Mouse (Mus musculus): ENCODE results near the gene Il6st. TPM values are rescaled to one million over a fixed set of nuclear protein-coding genes. Genes with fewer than 3 reads are reported as not detected.

The Il6st gene
- 28.4 and 32.3 TPM in 2 replicates for polyA plus RNA-seq (2014; fragmentation: Nextera tagmentation; extraction: Ambion mirVana)

DNA sequence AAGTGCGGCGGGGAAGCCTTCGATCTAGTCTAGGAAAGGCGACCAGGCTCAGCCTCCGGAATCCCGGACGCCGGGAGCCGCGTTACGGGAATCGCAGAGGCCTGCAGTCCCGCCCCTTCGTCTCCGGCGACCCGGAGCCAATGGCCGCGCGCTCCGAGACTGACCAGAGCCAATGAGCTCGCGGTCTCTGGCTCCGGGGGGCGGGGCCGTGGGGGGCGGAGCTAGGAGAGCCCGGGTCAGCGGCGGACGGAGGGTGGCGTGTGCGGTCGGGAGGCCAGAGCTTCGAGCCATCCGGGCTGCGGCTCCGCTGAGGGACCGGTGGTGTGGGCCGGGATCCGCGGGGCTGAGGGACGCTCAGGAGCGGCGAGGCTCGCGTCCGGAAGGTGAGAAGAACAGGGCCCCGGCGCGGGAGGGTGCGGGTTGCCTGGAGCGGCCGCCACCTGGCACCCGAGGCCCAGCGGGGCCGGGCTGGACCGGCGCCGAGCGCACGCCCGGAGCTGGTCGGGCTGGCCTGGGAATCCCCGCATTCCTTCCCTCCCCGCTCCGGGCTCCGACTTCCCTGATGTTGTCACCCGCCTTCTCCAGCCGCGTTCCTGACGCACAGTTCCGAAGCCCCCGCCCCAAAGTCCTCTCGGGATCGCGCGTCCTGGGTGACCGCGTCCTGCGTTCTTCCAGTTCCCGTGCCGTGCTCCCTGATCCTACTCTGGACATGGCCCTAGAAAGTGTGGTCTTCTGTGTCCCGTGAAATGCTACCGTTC, at the start of gene Il6st:
Il6st (plus strand) TSS at position 203 of the 758 bp plus-strand sequence.
- under 1% methylated on average over 69 of the region's 85 CpGs for WGBS
- H3K4me1 ChIP-seq (ENCODE audit: control insufficient read depth, insufficient read depth, low read length): peaks cover 10% of the 10 kb centered on the region

DNA sequence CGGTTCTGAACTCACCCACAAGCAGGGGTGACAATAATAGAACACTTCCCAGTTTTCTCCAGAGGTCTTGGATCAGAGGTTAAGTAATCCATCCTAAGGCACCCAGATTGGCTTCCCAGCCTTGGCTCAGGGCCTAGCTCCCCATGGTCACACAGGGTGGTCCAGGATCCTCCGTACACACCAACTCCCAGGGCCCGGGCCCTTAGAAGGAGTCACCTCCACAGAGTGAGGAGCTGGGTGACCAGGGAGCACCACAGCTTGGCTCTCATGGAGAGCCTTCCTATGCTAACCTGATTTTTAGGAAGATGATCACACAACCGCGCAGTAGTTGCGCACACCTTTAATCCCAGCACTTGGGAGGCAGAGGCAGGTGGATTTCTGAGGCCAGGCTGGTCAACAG, 48.0 kb upstream of the Il6st start:
- H3K27me3 ChIP-seq (ENCODE audit: control insufficient read depth, insufficient read depth, low read length): no peaks in the 10 kb centered on the region

More for the DNA sequence above, at the start of gene Il6st:
- peak within 1 kb of the TSS; percentile 51 for H3K27ac ChIP-seq (ENCODE audit: low read depth, low read length)
- H3K9me3 ChIP-seq (ENCODE audit: control insufficient read depth, low read length): no peaks in the 10 kb centered on the region
- H3K27me3 ChIP-seq (ENCODE audit: control insufficient read depth, insufficient read depth, low read length): no peaks in the 10 kb centered on the region; the same call in 1 of the 2 replicates
- peak within 1 kb of the TSS; percentile 82 for H3K4me3 ChIP-seq (ENCODE audit: low read depth, low read length)
- ATAC-seq (ENCODE audit: low FRiP score): peak; percentile 100
- peak within 1 kb of the TSS; percentile 79 for H3K4me2 ChIP-seq
- H3K36me3 ChIP-seq (ENCODE audit: control insufficient read depth, insufficient read depth, low read length): no peaks in the 10 kb centered on the region
- peak within 1 kb of the TSS; percentile 88 for H3K9ac ChIP-seq (ENCODE audit: low read length)
- DNase-seq (ENCODE audit: low spot score, missing footprints): peak; percentile 100

DNA sequence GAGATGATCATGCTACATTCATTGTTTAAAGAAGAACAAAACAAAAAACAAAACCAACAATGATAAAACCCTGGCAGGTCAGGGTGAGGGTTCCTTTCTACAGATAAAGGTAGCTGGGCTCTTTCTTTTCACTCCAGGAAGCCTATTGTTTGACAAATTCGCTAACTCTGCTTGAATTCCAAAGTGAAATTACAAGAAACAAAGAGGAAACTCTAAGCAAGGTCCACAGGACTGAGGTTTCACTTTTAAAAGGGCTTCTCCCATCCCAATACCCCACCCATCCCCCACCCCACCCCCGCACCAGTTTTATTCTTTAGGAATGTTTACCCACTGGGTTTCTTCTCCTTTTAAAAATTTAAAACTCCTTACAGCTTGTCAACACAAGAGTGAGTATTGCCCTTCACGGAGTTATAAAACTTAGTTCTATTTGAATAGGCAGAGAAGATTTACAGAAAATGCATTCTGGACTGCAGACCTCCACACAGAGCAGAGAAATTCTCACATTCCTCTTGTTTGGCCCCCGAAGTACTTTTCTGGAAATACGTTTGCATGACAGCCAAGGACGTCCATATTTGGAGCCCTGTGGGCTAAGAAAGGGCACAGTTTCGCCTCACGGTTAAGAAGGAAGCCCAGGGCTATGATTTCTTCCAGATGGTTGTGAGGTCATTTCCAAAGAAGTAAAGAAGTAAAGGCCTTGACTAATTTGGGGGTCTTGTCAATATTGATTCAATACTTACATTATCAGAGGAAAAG, 47.3 kb upstream of the Il6st start:
- peak; percentile 89 for DNase-seq (ENCODE audit: low spot score, missing footprints)
- Histone ChIP-seq H3K4me1 (ENCODE audit: control insufficient read depth, insufficient read depth, low read length) (0 out of 2 replicates have a peak, but pooled peaks cover 2% of the 10 kb centered on the region), H3K4me2 (no peak overlapping the region), H3K9ac (ENCODE audit: low read length) (no peak overlapping the region), H3K27me3 (ENCODE audit: control insufficient read depth, insufficient read depth, low read length) (no peaks in the 10 kb centered on the region), H3K27ac (ENCODE audit: low read depth, low read length) (no peak overlapping the region), H3K4me3 (ENCODE audit: low read depth, low read length) (no peak overlapping the region), H3K9me3 (ENCODE audit: control insufficient read depth, low read length) (no peaks in the 10 kb centered on the region), H3K36me3 (ENCODE audit: control insufficient read depth, insufficient read depth, low read length) (no peaks in the 10 kb centered on the region)
- WGBS: 24% methylated on average over 8 of the region's 8 CpGs
- ATAC-seq (ENCODE audit: low FRiP score): no peak

More for the DNA sequence above, 48.0 kb upstream of the Il6st start:
- Histone ChIP-seq H3K9ac (ENCODE audit: low read length) (no peak overlapping the region), H3K4me3 (ENCODE audit: low read depth, low read length) (no peak overlapping the region), H3K4me1 (ENCODE audit: control insufficient read depth, insufficient read depth, low read length) (0 out of 2 replicates have a peak, but pooled peaks cover 2% of the 10 kb centered on the region), H3K9me3 (ENCODE audit: control insufficient read depth, low read length) (no peaks in the 10 kb centered on the region), H3K4me2 (no peak overlapping the region), H3K36me3 (ENCODE audit: control insufficient read depth, insufficient read depth, low read length) (no peaks in the 10 kb centered on the region), H3K27ac (ENCODE audit: low read depth, low read length) (no peak overlapping the region)
- DNase-seq (ENCODE audit: low spot score, missing footprints): no peak
- WGBS: 80% methylated on average over 6 of the region's 6 CpGs
- ATAC-seq (ENCODE audit: low FRiP score): no peak

DNA sequence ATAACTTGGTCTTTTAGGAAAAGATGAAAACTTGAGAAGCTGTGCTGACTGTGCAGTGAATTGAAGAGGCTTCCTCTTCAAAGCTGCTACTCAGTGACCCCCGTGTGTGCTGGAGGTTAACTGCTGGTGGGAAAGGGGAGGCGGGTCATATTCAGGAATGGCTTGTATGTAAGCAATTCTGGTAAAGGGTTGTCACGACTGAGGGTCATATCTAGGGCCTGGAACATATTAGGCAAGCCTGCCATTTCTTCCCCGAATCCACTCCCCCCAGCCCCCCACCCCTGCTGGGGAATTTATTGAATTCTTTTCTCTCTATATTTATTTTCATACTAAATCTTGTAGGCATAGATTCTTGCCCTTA, 46.7 kb upstream of the Il6st start:
- no peaks in the 10 kb centered on the region for H3K36me3 ChIP-seq (ENCODE audit: control insufficient read depth, insufficient read depth, low read length)
- no peak for ATAC-seq (ENCODE audit: low FRiP score)
- no peaks in the 10 kb centered on the region for H3K27me3 ChIP-seq (ENCODE audit: control insufficient read depth, insufficient read depth, low read length)
- 0 out of 2 replicates have a peak, but pooled peaks cover 2% of the 10 kb centered on the region for H3K4me1 ChIP-seq (ENCODE audit: control insufficient read depth, insufficient read depth, low read length)
- H3K4me3 ChIP-seq (ENCODE audit: low read depth, low read length): no peak overlapping the region
- H3K9ac ChIP-seq (ENCODE audit: low read length): no peak overlapping the region
- no peaks in the 10 kb centered on the region for H3K9me3 ChIP-seq (ENCODE audit: control insufficient read depth, low read length)
- H3K4me2 ChIP-seq: no peak overlapping the region
- DNase-seq (ENCODE audit: low spot score, missing footprints): no peak
- H3K27ac ChIP-seq (ENCODE audit: low read depth, low read length): no peak overlapping the region
- 44% methylated on average over 4 of the region's 4 CpGs for WGBS

DNA sequence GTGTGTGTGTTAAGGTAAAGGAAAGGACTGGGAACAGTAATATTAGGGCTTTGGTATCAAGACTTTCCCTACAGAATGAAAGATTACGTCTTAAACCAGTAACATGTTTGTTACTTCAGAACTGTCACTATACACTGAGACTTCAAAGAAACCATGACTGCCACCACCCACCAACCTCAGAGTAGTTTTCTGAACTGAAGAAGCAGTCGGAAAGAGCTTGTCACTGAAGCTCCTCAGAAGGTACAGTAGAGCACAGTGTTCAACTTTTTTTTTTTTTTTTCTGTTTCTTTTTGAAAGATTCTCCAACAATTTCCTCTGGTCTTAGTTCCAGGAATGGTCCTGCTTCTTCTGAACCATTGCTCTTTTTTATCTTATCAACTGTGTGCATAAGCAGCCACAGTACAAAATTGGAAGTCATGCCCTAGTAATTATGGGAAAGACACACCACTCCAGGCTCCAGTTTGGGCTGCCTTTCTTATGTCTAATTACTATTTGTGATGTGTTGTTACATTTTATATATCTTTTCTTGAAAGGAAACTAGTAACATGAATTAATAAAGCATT, 45.9 kb upstream of the Il6st start:
- no peak overlapping the region for H3K27ac ChIP-seq (ENCODE audit: low read depth, low read length)
- 76% methylated on average over 2 of the region's 2 CpGs for WGBS
- no peak overlapping the region for H3K9ac ChIP-seq (ENCODE audit: low read length)
- no peak overlapping the region for H3K4me3 ChIP-seq (ENCODE audit: low read depth, low read length)
- H3K27me3 ChIP-seq (ENCODE audit: control insufficient read depth, insufficient read depth, low read length): no peaks in the 10 kb centered on the region
- 0 out of 2 replicates have a peak, but pooled peaks cover 2% of the 10 kb centered on the region for H3K4me1 ChIP-seq (ENCODE audit: control insufficient read depth, insufficient read depth, low read length)
- no peaks in the 10 kb centered on the region for H3K9me3 ChIP-seq (ENCODE audit: control insufficient read depth, low read length)
- no peaks in the 10 kb centered on the region for H3K36me3 ChIP-seq (ENCODE audit: control insufficient read depth, insufficient read depth, low read length)
- H3K4me2 ChIP-seq: no peak overlapping the region
- DNase-seq (ENCODE audit: low spot score, missing footprints) (peak; percentile 65), ATAC-seq (ENCODE audit: low FRiP score) (no peak)

DNA sequence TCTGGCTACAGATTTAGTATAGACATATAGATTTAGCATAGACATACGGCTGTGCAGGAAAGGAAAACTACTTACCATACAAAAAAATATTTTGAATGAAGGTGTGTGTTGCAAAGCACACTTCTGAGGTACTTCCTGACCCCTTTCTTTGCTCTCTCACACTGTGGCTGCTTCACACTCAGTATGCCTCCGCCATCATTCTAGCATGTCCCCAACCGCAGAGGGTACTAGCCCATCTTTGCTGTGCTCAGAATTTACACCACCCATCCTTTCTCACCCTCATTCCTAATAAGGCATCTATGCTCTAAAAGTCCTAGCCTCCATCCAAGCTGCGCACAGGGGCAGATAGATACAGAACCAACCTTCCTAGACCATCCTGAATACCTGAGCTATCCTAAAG, 45.3 kb upstream of the Il6st start:
- H3K4me3 ChIP-seq (ENCODE audit: low read depth, low read length): no peak overlapping the region
- ATAC-seq (ENCODE audit: low FRiP score) (no peak), DNase-seq (ENCODE audit: low spot score, missing footprints) (peak; percentile 19)
- no peak overlapping the region for H3K4me2 ChIP-seq
- H3K27ac ChIP-seq (ENCODE audit: low read depth, low read length): no peak overlapping the region
- no peaks in the 10 kb centered on the region for H3K27me3 ChIP-seq (ENCODE audit: control insufficient read depth, insufficient read depth, low read length)
- 0 out of 2 replicates have a peak, but pooled peaks cover 2% of the 10 kb centered on the region for H3K4me1 ChIP-seq (ENCODE audit: control insufficient read depth, insufficient read depth, low read length)
- WGBS: 90% methylated on average over 4 of the region's 4 CpGs
- no peaks in the 10 kb centered on the region for H3K9me3 ChIP-seq (ENCODE audit: control insufficient read depth, low read length)
- H3K36me3 ChIP-seq (ENCODE audit: control insufficient read depth, insufficient read depth, low read length): no peaks in the 10 kb centered on the region
- no peak overlapping the region for H3K9ac ChIP-seq (ENCODE audit: low read length)

DNA sequence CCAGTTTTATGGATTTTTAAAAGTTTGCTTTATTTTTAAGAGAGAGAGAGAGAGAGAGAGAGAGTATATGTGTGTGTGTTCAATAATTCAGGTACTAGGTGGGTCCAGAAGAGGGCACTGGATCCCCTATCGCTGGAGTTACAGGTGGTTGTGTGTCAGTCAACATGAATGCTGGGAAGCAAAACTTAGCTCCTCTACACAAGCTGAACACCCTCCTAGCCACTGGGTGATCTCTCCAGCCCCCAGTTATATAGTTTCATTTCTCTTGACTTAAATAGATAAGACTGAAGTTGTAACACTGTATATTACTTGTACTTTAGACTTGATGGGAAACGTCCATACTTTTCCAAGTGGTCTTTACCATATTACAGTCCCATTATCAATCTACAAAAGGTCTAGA, 39.7 kb upstream of the Il6st start:
- no peaks in the 10 kb centered on the region for H3K27me3 ChIP-seq (ENCODE audit: control insufficient read depth, insufficient read depth, low read length)
- no peaks in the 10 kb centered on the region for H3K4me1 ChIP-seq (ENCODE audit: control insufficient read depth, insufficient read depth, low read length)
- no peaks in the 10 kb centered on the region for H3K36me3 ChIP-seq (ENCODE audit: control insufficient read depth, insufficient read depth, low read length)
- 97% methylated on average over 2 of the region's 2 CpGs for WGBS
- ATAC-seq (ENCODE audit: low FRiP score) (no peak), DNase-seq (ENCODE audit: low spot score, missing footprints) (peak; percentile 45)
- H3K4me3 ChIP-seq (ENCODE audit: low read depth, low read length): no peak overlapping the region
- H3K4me2 ChIP-seq: no peak overlapping the region
- no peak overlapping the region for H3K27ac ChIP-seq (ENCODE audit: low read depth, low read length)
- no peak overlapping the region for H3K9ac ChIP-seq (ENCODE audit: low read length)
- no peaks in the 10 kb centered on the region for H3K9me3 ChIP-seq (ENCODE audit: control insufficient read depth, low read length)

DNA sequence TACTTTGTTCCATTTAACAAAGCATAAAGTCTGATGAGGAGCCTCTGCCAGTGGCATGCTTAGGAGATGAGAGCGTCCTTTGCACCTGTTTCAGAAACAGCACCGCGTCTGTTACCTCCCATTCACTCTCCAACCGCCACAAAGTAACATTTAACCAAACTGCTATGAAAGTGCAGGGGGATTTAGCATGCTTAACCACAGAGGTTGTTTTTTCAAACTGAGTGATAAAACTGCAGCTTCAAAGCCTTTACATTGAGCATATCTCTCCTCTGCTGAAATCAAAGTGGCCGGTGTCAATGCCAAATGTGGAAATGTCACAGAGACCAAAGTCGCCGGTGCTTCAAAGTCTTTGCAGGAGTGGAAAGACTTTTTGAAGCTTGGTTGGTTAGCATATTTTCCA, 39.2 kb upstream of the Il6st start:
- Histone ChIP-seq H3K4me3 (ENCODE audit: low read depth, low read length) (no peak overlapping the region), H3K36me3 (ENCODE audit: control insufficient read depth, insufficient read depth, low read length) (no peaks in the 10 kb centered on the region), H3K4me2 (no peak overlapping the region), H3K9ac (ENCODE audit: low read length) (no peak overlapping the region), H3K27me3 (ENCODE audit: control insufficient read depth, insufficient read depth, low read length) (no peaks in the 10 kb centered on the region), H3K27ac (ENCODE audit: low read depth, low read length) (no peak overlapping the region), H3K9me3 (ENCODE audit: control insufficient read depth, low read length) (no peaks in the 10 kb centered on the region), H3K4me1 (ENCODE audit: control insufficient read depth, insufficient read depth, low read length) (no peaks in the 10 kb centered on the region)
- DNase-seq (ENCODE audit: low spot score, missing footprints) (peak; percentile 81), ATAC-seq (ENCODE audit: low FRiP score) (no peak)
- WGBS: 90% methylated on average over 7 of the region's 7 CpGs

DNA sequence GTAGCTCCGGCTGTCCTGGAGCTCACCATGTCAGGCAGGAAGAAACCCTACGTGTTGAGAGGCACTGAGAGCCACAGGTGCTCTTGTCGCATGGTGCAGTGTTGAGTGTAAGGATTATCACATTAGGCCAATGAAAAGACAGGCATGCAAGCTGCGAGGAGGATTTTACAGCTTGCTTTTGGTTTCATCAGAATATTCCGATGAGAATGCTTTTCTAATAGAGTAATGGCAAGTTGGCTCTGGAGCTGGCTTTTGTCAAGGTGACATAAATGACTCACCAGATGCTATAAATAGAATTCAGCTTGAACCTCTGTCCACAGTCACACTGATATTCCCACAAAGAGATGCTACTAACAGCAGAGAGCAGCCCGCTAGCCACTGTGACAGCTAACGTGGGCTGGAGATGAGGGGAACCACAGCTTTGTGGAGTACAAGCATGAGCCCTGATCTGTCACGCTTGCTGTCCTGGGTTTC, 38.7 kb upstream of the Il6st start:
- Histone ChIP-seq H3K27ac (ENCODE audit: low read depth, low read length) (no peak overlapping the region), H3K4me1 (ENCODE audit: control insufficient read depth, insufficient read depth, low read length) (no peaks in the 10 kb centered on the region), H3K4me3 (ENCODE audit: low read depth, low read length) (no peak overlapping the region), H3K4me2 (no peak overlapping the region), H3K27me3 (ENCODE audit: control insufficient read depth, insufficient read depth, low read length) (no peaks in the 10 kb centered on the region), H3K9ac (ENCODE audit: low read length) (no peak overlapping the region), H3K36me3 (ENCODE audit: control insufficient read depth, insufficient read depth, low read length) (no peaks in the 10 kb centered on the region), H3K9me3 (ENCODE audit: control insufficient read depth, low read length) (no peaks in the 10 kb centered on the region)
- peak; percentile 78 for DNase-seq (ENCODE audit: low spot score, missing footprints)
- ATAC-seq (ENCODE audit: low FRiP score): no peak
- WGBS: 74% methylated on average over 8 of the region's 8 CpGs
